Mouse (Mus musculus): ENCODE results near the gene Spred2. TPM values are rescaled to one million over a fixed set of nuclear protein-coding genes. Genes with fewer than 3 reads are reported as not detected.
A peak's percentile ranks its signal among the peaks of the same experiment; 100 is the strongest.

Gene Spred2
- polyA plus RNA-seq, 1 experiment from 2014 or later, result 5.7 TPM

DNA sequence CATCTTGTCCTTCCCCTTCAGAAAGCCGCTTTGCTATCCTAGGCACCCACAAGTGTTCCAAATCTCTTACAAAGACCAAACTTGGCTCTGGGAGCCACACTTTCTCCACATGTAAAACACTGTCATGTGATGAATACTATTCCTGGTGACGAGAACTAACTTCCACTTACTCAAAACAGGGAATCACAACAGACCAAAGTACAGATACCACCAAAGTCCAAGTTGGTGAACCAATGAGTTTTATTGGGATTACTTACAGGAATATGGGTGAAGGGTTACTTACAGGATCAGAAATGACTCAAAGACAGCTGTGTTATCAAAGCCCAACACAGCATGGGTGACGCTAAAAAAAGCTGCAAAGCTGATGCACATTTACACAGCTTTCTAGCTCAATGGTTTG, 30.9 kb upstream of the Spred2 start:
- Histone ChIP-seq H3K36me3 (ENCODE audit: control insufficient read depth, insufficient read depth) (no peaks in the 10 kb centered on the region), H3K27me3 (replicated peaks; ENCODE audit: control insufficient read depth, insufficient read depth, low read length) (no peaks in the 10 kb centered on the region), H3K9me3 (ENCODE audit: control insufficient read depth) (no peaks in the 10 kb centered on the region), H3K9ac (ENCODE audit: low read depth, low read length) (no peak overlapping the region), H3K4me1 (replicated peaks; ENCODE audit: control insufficient read depth, insufficient read depth, low read length) (no peaks in the 10 kb centered on the region), H3K4me3 (ENCODE audit: low read depth, low read length) (no peak overlapping the region), H3K4me2 (replicated peaks; ENCODE audit: low read depth) (no peak overlapping the region), H3K27ac (ENCODE audit: low read depth, low read length) (no peak overlapping the region)
- peak; percentile 60; the same call in 1 of the 2 replicates for ATAC-seq
- no peak for TF ChIP-seq CTCF (IDR thresholded peaks at IDR 0.05; ENCODE audit: low read depth)
- WGBS, result 70% methylated on average over 3 of the region's 3 CpGs

DNA sequence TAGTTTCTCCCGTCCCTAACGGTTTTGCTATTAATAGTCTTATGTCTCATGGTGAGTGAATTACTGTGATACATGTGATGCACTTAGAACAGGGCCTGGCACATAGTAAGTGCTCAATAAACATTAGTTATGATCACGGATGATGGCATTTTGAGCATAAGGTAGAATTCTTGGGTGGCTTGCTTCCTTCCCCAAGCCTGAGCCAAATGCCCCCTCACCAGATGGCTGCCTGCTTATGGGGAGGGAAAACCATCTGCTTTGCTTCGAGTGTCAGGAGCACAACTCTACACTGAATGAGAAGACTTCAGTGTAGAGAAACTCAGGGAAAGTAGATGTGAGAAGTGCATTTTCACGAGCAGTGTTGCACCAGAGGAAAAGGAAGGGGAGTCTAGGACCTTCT, 24.6 kb upstream of the Spred2 start:
- H3K4me3 ChIP-seq (ENCODE audit: low read depth, low read length), result no peak overlapping the region
- no peaks in the 10 kb centered on the region for H3K36me3 ChIP-seq (ENCODE audit: control insufficient read depth, insufficient read depth)
- H3K9ac ChIP-seq (ENCODE audit: low read depth, low read length), result no peak overlapping the region
- no peak for TF ChIP-seq CTCF (IDR thresholded peaks at IDR 0.05; ENCODE audit: low read depth)
- ATAC-seq, result no peak
- WGBS, result 64% methylated on average over 5 of the region's 5 CpGs
- H3K4me2 ChIP-seq (replicated peaks; ENCODE audit: low read depth), result no peak overlapping the region
- no peaks in the 10 kb centered on the region for H3K4me1 ChIP-seq (replicated peaks; ENCODE audit: control insufficient read depth, insufficient read depth, low read length)
- H3K9me3 ChIP-seq (ENCODE audit: control insufficient read depth), result no peaks in the 10 kb centered on the region
- H3K27ac ChIP-seq (ENCODE audit: low read depth, low read length), result no peak overlapping the region
- H3K27me3 ChIP-seq (replicated peaks; ENCODE audit: control insufficient read depth, insufficient read depth, low read length), result no peaks in the 10 kb centered on the region

DNA sequence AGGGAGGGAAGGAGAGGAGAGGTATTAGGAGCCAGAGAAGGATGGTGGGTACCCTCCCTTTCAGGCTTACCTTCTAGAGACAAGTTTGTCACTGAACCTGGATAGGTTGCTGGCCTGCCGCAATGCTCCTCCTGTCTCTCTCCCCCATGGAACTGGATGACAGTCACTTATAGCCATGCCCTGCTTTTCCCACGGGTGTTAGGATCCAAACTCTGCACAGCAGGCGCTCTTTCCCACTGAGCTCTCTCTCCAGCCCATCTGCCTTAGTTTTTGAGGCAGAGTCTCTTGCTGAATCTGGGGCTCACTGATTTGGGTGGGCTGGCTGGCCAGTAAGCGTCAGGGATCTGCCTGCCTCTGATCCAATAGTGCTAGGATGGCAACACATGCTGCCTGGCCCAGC, 23.5 kb upstream of the Spred2 start:
- H3K27me3 ChIP-seq (replicated peaks; ENCODE audit: control insufficient read depth, insufficient read depth, low read length), result no peaks in the 10 kb centered on the region
- no peak overlapping the region for H3K4me3 ChIP-seq (ENCODE audit: low read depth, low read length)
- H3K27ac ChIP-seq (ENCODE audit: low read depth, low read length), result no peak overlapping the region
- H3K9ac ChIP-seq (ENCODE audit: low read depth, low read length), result no peak overlapping the region
- TF ChIP-seq CTCF (IDR thresholded peaks at IDR 0.05; ENCODE audit: low read depth), result no peak
- no peaks in the 10 kb centered on the region for H3K36me3 ChIP-seq (ENCODE audit: control insufficient read depth, insufficient read depth)
- no peak overlapping the region for H3K4me2 ChIP-seq (replicated peaks; ENCODE audit: low read depth)
- ATAC-seq, result no peak
- H3K4me1 ChIP-seq (replicated peaks; ENCODE audit: control insufficient read depth, insufficient read depth, low read length), result no peaks in the 10 kb centered on the region
- 78% methylated on average over 4 of the region's 4 CpGs for WGBS
- H3K9me3 ChIP-seq (ENCODE audit: control insufficient read depth), result no peaks in the 10 kb centered on the region

DNA sequence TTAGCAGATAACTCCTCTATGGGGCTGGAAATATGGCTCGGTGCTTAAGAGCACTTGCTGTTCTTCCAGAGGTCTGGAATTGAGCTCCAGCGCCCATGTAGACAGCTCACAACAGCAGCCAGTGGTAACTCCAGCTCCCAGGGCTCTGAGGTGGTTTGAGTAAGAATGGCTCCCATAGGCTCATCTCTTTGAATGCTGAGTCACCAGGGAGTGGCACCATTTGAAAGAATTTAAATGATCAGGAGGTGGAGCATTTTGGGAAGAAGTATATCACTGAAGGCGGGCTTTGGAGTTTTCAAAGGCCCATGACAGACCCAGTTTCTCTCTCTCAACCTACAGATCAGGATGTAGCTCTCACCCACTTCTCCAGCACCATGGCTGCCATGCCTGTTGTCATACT, 13.0 kb upstream of the Spred2 start:
- H3K36me3 ChIP-seq (ENCODE audit: control insufficient read depth, insufficient read depth), result no peaks in the 10 kb centered on the region
- H3K27ac ChIP-seq (ENCODE audit: low read depth, low read length), result no peak overlapping the region
- 88% methylated on average over 3 of the region's 3 CpGs for WGBS
- no peak overlapping the region for H3K9ac ChIP-seq (ENCODE audit: low read depth, low read length)
- H3K4me3 ChIP-seq (ENCODE audit: low read depth, low read length), result no peak overlapping the region
- no peaks in the 10 kb centered on the region for H3K9me3 ChIP-seq (ENCODE audit: control insufficient read depth)
- H3K27me3 ChIP-seq (replicated peaks; ENCODE audit: control insufficient read depth, insufficient read depth, low read length), result no peaks in the 10 kb centered on the region
- TF ChIP-seq CTCF (IDR thresholded peaks at IDR 0.05; ENCODE audit: low read depth), result no peak
- H3K4me2 ChIP-seq (replicated peaks; ENCODE audit: low read depth), result no peak overlapping the region
- ATAC-seq, result no peak
- no peaks in the 10 kb centered on the region for H3K4me1 ChIP-seq (replicated peaks; ENCODE audit: control insufficient read depth, insufficient read depth, low read length)

DNA sequence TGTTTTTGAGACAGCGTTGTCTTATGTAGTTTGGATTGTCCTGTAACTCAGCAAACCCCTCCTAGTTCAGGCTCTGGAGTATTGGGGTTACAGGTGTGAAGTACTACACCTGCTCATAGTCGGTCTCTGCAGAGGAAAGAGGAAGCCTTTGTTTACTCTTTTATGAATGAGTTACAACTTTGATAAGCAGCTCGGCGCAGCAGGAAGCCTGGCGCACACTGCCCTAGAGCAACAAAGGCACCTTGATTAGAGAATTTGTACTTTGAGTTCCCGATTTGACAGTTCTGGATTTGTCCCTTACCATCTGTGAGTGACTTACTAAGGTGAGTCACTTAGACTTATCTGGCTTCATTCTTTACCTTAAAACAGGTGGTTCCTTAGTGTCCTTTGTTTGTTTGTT, 12.0 kb upstream of the Spred2 start:
- no peaks in the 10 kb centered on the region for H3K4me1 ChIP-seq (replicated peaks; ENCODE audit: control insufficient read depth, insufficient read depth, low read length)
- no peaks in the 10 kb centered on the region for H3K36me3 ChIP-seq (ENCODE audit: control insufficient read depth, insufficient read depth)
- peak; percentile 84 for ATAC-seq
- H3K27ac ChIP-seq (ENCODE audit: low read depth, low read length), result no peak overlapping the region
- H3K4me3 ChIP-seq (ENCODE audit: low read depth, low read length), result no peak overlapping the region
- H3K9ac ChIP-seq (ENCODE audit: low read depth, low read length), result no peak overlapping the region
- no peak for TF ChIP-seq CTCF (IDR thresholded peaks at IDR 0.05; ENCODE audit: low read depth)
- no peaks in the 10 kb centered on the region for H3K27me3 ChIP-seq (replicated peaks; ENCODE audit: control insufficient read depth, insufficient read depth, low read length)
- no peaks in the 10 kb centered on the region for H3K9me3 ChIP-seq (ENCODE audit: control insufficient read depth)
- WGBS, result 33% methylated on average over 6 of the region's 6 CpGs
- no peak overlapping the region for H3K4me2 ChIP-seq (replicated peaks; ENCODE audit: low read depth)

DNA sequence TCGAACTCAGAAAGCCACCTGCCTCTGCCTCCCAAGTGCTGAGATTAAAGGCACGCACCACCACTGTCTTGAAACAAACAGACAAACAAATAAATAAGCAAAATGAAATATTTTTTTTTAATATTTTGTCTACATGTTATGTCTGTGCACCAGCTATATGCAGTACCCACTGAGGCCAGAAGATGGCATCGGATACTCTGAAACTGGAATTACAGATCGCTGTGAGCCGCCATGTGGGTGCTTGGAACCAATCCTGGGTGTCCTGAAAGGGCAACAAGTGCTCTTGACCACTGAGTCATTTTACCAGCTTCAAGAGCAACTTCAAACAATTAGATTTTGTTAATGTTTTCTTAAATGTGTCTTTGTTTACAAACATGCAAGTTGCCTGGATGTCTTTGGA, 11.5 kb upstream of the Spred2 start:
- Histone ChIP-seq H3K9me3 (ENCODE audit: control insufficient read depth) (no peaks in the 10 kb centered on the region), H3K4me2 (replicated peaks; ENCODE audit: low read depth) (no peak overlapping the region), H3K4me1 (replicated peaks; ENCODE audit: control insufficient read depth, insufficient read depth, low read length) (no peaks in the 10 kb centered on the region), H3K27ac (ENCODE audit: low read depth, low read length) (no peak overlapping the region), H3K27me3 (replicated peaks; ENCODE audit: control insufficient read depth, insufficient read depth, low read length) (no peaks in the 10 kb centered on the region), H3K4me3 (ENCODE audit: low read depth, low read length) (no peak overlapping the region), H3K36me3 (ENCODE audit: control insufficient read depth, insufficient read depth) (no peaks in the 10 kb centered on the region), H3K9ac (ENCODE audit: low read depth, low read length) (no peak overlapping the region)
- no peak for ATAC-seq
- peak; percentile 52; the same call in 1 of the 2 replicates for TF ChIP-seq CTCF (IDR thresholded peaks at IDR 0.05; ENCODE audit: low read depth)
- WGBS, result 97% methylated on average over 5 of the region's 5 CpGs

DNA sequence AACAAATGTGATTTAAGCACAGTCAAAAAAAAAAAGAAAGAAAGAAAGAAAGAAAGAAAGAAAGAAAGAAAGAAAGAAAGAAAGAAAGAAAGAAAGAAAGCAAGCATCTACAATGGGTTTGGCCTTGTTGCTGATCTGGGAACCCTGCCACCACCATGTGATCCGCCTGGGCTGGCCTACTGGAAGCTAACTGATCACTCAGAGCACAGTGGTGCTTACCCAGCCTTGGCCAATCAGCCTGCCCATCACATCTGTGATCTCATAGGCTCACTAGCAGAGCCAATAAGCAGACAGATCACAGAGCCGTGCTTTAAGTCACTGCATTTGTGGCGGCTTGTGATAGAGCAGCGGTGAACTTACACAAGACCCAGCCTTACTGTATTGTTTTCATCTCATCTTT, 10.4 kb upstream of the Spred2 start:
- 94% methylated on average over 4 of the region's 4 CpGs for WGBS
- H3K36me3 ChIP-seq (ENCODE audit: control insufficient read depth, insufficient read depth), result no peaks in the 10 kb centered on the region
- no peaks in the 10 kb centered on the region for H3K27me3 ChIP-seq (replicated peaks; ENCODE audit: control insufficient read depth, insufficient read depth, low read length)
- no peak overlapping the region for H3K9ac ChIP-seq (ENCODE audit: low read depth, low read length)
- no peak overlapping the region for H3K4me2 ChIP-seq (replicated peaks; ENCODE audit: low read depth)
- H3K4me3 ChIP-seq (ENCODE audit: low read depth, low read length), result no peak overlapping the region
- H3K4me1 ChIP-seq (replicated peaks; ENCODE audit: control insufficient read depth, insufficient read depth, low read length), result no peaks in the 10 kb centered on the region
- no peaks in the 10 kb centered on the region for H3K9me3 ChIP-seq (ENCODE audit: control insufficient read depth)
- no peak for TF ChIP-seq CTCF (IDR thresholded peaks at IDR 0.05; ENCODE audit: low read depth)
- no peak overlapping the region for H3K27ac ChIP-seq (ENCODE audit: low read depth, low read length)
- no peak for ATAC-seq
